Mouse (Mus musculus): ENCODE measurements around the gene Sel1l2.
A peak's percentile ranks its signal among the peaks of the same experiment; 100 is the strongest.

The Sel1l2 gene

DNA sequence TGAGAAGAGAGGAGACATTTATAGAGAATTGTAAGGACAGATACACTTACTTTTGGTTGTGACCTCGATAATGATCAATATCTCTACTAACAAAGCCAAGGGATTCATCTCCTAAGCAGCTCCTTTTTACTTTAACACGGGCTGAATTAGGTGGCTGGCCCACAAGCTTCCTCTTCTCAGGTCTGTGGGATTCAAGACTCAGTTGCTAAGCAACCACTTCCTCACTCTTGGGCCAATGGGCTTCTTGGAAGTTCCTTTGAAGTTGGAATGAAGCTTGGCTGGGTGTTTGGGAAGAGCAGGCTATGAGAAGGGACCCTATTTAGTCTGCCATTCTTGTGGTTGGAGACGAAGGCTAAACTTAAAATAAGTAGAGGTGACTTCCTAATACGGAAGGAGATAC lies at the start of gene Sel1l2:
TSS of gene Sel1l2 (minus strand) at position 182 of the 400 bp plus-strand sequence.
- no peak for DNase-seq

DNA sequence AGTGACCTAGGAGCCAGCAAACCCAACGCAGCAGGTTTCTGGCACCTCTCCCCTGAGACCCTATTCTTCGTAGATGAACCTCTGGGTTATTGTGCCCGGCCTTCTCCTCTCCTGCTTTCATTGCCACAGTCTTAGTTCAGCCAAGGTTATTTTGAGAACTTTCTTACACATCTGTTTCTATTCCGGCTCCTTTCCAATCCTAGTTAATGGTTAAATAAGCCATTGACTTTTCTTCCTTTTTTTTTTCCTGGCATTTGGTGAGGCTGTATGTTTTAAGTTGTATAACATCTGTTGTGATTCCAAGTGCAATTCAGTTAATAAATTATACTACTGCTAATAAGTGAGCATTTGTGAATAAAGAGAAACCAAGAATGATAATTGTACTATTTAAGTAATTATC lies 49.6 kb upstream of the Sel1l2 start:
- no peak for DNase-seq

DNA sequence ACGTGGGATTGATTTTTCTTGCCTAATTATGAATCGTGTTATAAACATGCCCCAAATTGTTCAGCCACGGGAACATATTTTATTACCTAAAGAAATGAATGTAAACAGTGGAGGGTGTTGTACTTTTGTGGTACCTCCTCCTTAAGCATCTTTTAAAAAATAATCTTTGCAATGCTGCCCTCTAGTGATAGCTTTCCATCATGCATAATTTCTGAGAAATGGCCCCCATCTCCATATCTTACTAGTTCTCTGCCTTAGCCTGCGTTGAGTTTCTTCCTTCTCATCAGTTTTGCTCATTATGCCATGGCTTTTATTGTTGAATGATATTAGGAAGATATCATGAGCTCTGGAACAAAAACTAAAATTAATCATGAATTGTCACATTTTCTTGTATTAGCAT lies 37.8 kb upstream of the Sel1l2 start:
- no peak for DNase-seq

DNA sequence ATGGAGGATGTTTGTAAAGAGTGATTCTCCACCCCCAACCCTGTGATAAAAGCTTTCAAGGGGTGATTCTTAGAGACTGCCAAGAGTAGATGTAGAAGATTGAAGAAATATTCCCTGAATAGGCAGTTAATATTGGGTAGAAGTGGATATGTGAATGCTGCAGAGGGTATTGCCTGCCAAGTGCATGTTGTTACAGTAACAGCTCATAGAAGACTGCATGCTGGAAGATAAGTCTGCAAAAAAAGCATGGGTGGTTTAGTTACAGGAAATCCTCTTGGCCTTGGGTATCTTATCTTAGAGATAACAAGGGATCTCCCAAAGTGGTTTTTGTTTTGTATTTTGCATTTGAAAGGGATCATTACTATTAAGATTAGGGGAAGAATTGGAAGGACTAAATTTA lies 36.3 kb upstream of the Sel1l2 start:
- DNase-seq = no peak

DNA sequence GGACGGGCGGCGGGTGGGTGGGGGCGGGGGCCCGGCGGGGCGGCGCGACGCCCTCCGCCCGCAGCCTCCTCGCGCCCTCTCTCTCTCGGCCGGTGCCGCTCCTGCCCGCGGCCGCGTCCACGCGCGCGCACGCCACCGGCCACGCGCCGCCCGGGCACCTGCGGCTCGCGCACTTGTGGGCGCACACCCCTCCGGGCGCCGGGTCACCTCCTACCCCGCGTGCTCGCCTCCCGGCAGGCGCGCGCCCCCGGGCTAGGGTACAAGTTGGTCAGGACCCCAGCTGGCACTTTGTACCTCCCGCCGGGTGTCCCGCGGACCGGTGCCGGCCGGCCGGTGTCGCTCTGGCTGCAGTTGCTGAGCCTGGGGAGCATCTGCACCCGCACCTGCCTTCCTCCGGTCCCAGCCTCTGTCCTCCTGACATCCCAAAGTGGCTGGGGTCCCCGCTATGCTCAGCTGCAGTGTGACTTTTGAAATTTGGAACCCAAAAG lies 6.3 kb upstream of the Sel1l2 start:
- peak in 1 of 2 experiments; percentile 1 for DNase-seq

DNA sequence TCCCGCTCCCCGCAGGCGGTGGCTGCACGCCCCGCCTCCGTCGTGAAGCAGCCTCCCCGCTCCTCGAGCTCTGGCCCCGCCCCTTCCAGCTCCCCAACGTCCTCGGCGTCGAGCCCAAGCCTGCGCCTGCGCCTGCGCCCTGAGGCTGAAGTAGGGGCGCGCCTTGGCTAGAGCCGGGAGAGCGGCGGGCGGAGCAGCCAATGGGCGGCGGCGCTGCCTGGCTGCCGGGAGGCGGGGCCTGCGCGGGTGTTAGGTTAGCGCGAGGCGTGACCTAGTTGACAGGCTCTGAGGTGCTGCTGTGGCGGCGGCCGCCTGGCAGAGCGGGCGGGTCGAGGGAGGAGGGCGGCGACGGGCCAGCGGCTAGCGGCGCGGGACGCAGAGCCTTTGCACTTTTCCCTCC lies 5.7 kb upstream of the Sel1l2 start, which contains the start of gene Macrod2:
TSS of gene Macrod2 (plus strand) at position 131 of the 400 bp plus-strand sequence.
- DNase-seq = peak; percentile 56 to 57

DNA sequence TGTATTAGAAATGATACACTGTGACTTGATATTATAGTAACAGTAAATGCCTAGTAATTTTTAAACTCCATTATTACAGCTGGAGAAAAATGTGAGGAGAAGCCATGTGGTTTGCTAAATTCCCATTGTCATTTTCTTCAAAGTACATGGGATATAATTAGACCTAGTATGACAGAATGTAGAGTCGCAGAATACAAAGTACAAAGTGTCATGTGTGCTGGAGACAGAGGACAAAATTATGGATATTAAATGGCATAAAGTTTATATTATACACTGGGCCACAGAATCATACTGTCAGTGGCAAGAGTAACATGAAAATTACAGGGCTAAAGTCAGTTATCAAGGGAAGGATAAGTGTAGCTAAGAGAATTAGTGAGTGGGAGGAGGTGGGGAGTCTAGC lies 24.7 kb downstream of the Sel1l2 start:
- DNase-seq = no peak

DNA sequence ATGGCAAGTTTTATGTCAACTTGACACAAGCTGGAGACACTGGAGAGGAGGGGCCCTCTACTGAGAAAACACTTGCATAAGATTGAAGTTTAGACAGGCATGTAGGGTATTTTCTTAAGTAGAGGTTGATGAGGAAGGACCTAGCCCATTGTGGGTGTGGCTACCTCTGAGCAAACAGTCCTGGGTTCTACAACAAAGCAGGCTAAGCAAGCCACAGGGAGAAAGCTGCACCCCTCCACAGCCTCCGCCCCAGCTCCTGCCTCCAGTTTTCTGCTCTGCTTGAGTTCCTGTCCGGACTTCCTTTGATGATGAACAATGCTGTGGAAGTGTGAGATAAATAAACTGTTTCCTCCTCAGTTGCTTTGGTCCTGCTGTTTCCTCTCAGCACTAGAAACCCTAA lies 29.6 kb downstream of the Sel1l2 start:
- DNase-seq = no peak

DNA sequence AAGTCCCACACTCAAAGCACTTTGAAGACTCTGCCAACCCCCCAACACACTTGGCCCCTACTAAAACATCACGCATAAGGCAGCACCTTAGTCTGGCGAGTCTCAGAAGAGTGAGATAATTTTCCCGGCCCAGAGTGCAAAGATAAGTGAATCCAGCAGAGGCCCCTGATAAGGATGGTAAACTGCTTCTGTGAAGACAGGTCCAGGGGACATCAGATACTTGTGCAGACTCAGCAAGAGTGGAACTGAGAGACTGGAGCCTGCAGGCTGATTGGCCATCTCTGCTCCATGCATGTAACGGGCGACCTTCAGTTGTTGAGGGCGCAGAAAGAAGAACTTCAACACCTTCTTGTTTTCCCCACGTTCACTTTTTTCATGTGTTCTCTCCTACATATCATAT lies 47.1 kb downstream of the Sel1l2 start:
- no peak for DNase-seq

DNA sequence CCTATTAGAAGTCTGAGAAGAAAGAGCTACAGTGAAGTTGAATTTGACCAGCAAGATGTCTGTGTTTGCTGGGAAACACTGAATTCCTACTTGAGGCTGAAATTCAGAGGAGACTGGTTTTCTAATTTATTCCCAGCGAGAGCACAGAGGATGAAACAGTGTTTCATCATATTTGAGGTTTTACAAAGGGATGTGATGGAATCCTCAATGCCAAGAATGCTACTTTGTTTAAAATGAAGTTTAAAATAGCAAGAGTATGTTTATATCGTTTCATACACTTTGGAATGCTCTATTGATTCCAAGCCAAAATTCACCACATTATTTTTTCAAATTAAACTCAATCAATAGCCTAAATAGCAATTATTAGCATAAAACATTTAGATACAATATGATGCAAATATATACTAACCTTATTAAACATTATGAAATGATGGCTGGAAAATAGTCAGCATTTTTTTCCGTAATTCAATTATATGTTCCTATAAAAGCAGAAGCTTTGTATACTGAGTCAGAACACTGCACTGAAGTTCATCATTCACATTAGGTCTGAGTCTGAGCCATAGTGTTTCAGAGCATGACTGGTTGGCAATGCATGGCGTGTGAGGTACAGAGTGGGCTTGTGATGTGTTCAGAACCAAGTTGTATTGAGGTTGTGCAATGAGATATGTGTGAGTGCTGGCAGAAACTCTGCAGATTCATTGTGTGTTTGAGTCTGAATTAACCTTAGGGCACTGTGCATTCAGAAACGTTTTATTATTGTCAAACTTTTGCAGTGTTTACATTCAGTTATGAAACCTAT lies 58.8 kb downstream of the Sel1l2 start:
- no peak for DNase-seq

DNA sequence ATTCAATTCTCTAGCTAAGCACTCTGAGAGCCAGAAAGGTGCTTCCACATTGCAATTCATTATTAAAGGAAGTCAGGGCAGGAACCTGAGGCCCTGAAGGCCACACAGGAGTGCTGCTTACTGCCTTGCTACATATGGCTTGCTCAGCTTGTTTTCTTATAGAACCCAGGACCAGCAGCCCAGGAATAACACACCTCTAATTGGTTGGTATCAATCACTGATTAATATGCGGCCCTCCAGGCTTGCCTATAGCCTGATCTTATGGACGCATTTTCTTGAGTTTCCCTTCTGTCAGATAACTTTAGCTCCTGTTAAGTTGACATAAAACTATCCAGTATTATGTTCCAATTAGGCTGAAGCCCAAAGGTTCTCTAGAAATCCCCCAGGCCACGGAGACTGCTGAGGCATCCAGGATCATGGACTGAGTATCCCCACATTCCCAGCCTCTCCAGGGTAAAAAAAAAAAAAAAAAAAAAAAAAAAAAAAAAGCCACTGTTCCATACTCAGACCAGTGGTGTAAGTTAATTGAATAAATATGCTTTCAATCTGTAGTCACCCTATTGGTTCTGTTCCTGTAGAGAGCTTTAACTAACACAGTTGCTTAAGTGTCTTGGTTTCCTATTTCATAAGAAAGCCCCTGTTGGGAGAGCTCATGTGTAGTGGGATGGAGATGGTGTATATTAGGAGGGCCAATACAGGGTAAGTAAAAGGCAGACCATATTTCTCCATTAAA lies 86.4 kb downstream of the Sel1l2 start:
- no peak for DNase-seq

DNA sequence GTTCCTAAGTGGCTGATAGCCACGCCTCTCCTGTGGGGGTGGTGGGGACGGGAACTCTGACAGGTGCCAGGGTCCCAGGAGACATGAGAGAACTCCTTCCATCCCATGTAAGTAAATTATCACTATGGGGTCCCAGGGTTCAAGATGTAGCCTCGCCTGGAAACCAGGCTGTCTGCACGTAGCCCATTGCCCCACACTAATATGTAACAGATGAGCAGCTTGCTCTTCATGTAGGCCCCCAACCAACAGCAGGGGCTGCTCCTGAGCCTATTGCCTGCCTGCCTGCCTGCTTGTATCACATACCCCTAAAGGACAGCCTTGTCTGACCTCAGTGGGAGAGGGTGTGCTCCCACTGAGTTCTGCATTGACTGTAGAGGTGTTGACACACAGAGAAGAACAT lies 92.4 kb downstream of the Sel1l2 start:
- no peak for DNase-seq

DNA sequence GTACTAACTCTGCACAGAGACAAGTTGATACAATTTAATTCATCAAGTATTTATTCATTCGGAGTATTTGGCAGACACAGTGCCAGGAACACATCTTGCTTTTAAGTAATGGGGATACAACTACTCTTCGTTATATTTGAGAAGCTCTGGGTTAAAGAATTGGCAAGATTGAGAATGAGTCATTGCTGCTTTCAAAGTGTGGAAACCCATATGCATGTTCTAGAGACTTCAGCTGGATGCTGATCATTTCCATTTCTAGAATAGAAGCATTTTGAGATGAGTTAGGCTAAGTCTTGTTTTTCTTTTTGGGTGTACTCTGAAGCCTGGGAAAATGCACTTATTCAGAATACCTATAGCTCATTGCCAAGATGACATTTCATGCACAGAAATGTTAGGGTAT lies 95.7 kb downstream of the Sel1l2 start:
- no peak for DNase-seq

DNA sequence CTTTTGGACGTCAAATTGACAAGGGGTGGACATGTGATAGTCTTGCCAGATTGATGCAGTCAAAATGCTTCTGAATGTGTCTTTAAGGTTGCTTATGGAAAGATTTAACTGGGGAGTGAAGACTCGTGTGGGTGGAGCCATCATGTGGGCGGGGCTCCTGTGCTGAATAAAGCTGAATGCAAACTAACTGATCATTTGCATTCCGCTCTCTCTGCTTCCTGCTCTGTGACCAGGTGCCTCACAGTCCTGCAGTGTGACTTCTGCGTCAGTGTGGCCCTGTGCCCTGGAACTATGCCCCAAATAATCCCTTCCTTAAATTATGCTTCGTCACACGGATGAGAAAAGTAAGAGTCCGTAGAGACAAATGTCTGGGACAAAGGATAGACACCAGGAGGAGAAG lies 108.7 kb downstream of the Sel1l2 start:
- no peak for DNase-seq

DNA sequence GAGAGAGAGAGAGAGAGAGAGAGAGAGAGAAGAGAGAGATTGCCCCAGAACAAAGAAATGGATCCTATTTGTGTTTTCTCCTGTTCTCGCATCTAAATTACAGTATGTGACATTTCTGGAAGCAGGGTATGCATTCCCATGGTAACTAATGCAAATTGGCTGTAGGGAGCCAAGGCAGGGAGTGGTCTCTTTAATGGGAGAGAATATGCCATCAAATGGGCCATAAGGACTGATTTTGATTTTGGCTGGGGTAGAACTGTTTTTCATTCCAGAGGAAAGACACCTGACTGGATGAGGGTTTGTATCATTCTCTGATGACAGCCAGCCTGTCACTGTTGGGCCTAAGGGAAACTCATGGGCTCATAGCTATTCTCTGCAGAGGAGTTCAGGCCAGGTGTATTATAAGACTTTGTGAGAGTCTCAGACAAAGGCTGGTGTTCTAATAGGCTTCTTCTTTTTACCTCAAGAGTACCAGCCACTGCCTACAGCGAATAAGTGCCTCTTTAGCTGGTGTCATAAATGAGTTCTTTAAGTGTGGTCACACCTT lies 133.8 kb downstream of the Sel1l2 start:
- DNase-seq = no peak

DNA sequence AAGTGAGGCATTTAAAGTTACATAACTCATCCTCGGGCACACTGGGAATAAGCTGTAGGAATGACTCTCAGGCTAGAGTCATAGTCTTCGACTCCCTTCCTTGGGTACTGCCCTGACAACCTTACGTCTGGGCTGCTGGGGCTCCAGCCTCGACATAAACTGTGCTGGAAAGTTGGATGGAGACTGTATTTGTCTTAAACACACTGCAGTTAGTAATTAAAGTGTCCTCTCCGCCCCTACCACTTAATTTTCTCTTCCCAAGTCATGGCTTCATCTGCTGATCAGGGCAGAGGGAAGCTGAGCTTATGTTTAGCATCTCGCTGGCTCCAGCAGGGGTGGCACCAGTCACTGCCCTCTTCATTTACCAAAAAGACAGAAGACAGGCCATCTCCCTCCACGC lies 135.2 kb downstream of the Sel1l2 start:
- DNase-seq = no peak

DNA sequence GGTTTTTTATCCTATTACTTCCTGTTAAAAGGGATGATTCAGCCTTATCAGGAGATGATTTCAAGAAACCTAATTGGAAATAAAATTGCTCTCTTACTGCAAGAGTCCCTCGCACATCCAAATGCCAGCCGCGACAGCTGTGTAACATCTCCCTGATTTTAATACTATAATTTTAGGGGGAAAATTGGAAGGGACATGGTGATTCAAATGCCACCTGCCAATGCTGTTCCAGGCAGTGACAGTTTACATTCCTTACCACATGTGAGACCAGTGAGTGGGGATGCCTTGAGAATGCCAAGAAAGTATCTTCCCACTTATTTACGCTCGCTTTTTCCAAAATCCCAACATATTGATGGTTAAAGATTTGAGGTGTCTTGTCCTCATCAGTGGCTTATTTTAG lies 146.4 kb downstream of the Sel1l2 start:
- DNase-seq = no peak

DNA sequence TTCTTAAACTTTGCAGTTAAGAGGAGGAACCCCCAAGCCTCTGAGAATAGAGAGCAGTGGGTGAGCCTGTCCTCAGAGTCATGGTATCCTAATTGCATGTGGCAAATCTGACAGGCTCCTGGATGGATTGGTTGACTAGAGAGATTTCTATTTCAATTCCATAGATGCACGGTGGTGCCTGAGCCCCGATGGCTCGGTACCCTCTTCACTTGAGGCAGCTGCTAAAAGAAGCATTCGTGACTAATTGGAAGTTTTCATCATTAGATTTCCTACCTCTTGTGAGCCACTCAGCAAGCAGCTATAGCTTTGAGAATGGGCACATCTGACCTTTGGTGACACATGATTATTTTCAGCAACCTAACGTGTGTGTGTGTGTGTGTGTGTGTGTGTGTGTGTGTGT lies 147.1 kb downstream of the Sel1l2 start:
- DNase-seq = no peak

DNA sequence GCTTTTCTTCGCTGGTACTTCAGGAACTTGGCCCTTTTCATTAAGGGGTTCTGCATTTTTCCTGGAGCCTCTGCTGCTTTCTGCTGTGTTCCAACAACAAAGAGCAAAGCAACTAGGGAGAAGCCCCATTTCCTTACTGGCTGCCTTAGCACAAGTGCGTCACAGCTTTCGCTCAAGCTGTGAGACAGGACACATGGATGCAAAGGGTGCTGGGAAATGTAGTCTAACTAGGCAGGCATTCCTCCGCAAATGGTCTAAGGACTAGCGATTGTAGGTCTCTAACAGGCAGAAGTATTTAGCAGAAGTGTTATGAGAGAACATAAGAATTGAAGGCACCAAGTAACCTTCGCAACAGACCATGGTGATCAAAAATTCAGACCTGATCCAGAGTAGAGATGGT lies 152.3 kb downstream of the Sel1l2 start:
- no peak for DNase-seq

DNA sequence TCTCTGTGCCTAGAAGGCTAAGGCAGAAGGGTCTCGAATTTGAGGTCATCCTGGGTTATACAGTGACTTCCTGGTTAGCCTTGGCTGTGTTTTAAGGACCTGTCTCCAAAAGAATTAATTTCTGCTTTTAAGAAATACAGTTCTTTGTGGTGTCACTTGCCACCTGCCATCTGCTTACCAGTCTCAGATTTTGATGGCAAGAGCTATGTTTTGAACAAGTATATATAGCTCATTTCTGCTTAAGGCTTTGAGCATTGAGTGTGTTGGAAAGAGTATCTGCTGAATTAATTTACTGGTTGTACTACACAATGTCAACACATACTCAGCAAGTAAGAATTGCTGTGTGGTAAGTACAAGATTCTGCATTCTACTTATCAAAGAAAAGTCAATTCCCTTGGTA lies 159.2 kb downstream of the Sel1l2 start:
- DNase-seq = no peak

DNA sequence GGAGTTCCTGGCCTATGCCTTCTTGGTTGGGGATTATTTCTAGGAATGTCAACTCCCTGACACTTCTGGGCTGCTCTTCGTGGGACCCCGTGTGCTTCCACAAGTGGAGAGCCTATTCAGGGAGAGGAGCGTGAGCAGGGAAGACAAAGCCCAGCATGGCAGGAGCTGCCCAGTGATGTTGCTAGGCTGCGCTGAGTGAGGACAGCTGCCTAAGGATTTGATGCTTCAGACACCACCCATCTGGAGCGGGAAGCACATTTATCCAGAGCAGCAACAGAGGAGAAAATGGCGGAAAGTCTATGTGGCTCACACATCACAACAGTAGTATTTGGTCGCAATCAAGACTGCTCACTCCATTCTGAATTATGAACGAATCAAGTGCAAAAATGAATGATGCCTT lies 169.2 kb downstream of the Sel1l2 start:
- no peak for DNase-seq

DNA sequence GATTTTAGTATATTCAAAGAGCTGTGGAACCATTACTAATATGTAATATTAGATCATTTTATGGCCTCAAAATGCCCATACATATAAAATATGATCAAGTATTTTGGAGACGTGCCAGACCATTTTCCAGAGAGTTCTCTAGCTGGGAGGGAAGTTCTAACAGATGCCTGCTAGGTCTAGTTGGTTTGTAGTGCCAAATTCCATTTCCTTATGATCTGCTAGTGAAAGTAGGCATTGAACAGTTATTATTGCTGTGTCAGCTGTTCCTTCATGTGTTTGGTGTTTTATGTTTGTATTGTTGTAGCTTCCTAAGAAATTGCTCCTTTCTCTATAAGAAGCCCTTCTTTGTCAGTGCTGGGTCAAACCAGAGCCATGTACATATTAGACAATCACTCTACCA lies 173.5 kb downstream of the Sel1l2 start:
- no peak for DNase-seq

DNA sequence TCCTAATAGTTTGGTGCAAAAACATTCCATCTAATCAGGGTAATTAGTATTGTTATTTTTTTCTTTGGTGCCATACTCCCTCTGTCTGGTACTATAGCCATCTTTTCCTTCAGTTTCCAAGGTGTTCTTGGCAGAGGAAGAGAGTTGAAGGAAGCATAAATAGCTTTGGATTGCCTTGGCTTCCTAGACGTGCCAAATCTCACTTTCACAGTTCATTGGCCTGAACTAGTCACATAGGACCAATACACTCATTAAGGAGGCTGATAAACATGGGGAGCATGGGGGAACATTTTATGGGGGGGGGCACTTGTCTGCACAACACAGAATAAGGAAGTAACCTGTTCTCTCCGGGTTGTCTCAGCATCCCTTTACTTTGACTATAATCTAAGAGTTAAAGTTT lies 174.1 kb downstream of the Sel1l2 start:
- DNase-seq = no peak

DNA sequence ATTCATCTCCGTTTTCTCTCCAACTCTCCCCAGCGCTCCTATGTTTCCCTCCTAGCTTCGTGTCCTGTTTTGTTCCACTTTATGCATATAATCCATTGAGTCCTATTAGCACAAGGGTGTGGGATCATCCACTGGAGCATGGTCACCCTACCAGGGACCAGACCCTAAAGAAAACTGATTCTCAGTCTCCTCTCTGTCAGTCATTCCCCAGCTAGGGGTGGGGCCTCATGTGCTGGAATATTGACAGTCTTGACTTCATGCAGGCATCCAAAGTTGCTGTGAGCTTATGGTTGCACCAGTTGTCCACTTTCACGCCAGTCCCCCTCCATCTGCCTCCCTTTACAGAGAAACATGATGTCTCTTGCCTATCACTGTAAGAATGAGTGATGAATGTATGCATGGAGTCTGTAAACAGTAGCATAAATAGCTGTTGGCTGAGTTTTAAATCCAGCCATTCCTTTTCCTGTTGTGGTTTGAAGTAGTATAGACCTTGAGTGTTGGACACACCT lies 174.9 kb downstream of the Sel1l2 start:
- DNase-seq = no peak

Measured in B cell, adult 2 months (primary cell).